Mouse (Mus musculus) stomach, embryonic 15.5 days (tissue): ENCODE measurements at regions not wholly inside any gene's neighbourhood (a gene's known extent, or its start where the extent isn't known, plus 50 kb on each side); places are given as distances from the start of the nearest gene placed in this dataset.

ENCODE experiments used
- ATAC-seq: fragments of 200-750 bp; cut with Nextera tagmentation; 2 replicates; pipeline ENCODE4 v1.8.0; 2017; ENCODE audit warnings: low read depth, moderate number of reproducible peaks, moderate TSS enrichment; ENCODE audit not compliant: insufficient read depth, low FRiP score
- H3K27ac ChIP-seq: fragments of 300-500 bp; sonication (generic); 2 replicates; pipeline ENCODE4 v1.5.1; 2015; ENCODE audit warnings: mild to moderate bottlenecking, inconsistent platforms
- H3K27me3 ChIP-seq: fragments of 300-500 bp; sonication (generic); replicated peaks from 2 replicates; pipeline ENCODE4 v1.6.1; 2015; ENCODE audit warnings: inconsistent platforms
- H3K36me3 ChIP-seq: fragments of 300-500 bp; sonication (generic); 2 replicates; pipeline ENCODE4 v1.6.1; 2015; ENCODE audit warnings: inconsistent platforms
- H3K4me1 ChIP-seq: fragments of 300-500 bp; sonication (generic); 2 replicates; pipeline ENCODE4 v1.6.1; 2015; ENCODE audit warnings: inconsistent platforms
- H3K4me2 ChIP-seq: fragments of 300-500 bp; sonication (generic); 2 replicates; pipeline ENCODE4 v1.6.1; 2015; ENCODE audit warnings: mild to moderate bottlenecking, inconsistent platforms
- H3K4me3 ChIP-seq: fragments of 300-500 bp; sonication (generic); replicated peaks from 2 replicates; pipeline ENCODE4 v1.5.1; 2015; ENCODE audit warnings: inconsistent platforms
- H3K9ac ChIP-seq: fragments of 300-500 bp; sonication (generic); 2 replicates; pipeline ENCODE4 v1.6.1; 2015; ENCODE audit warnings: inconsistent platforms
- H3K9me3 ChIP-seq: fragments of 300-500 bp; sonication (generic); 2 replicates; pipeline ENCODE4 v1.6.1; 2016; ENCODE audit warnings: inconsistent platforms
- WGBS: fragments of 180-500 bp; shearing (Covaris S2); methylation state at CpG from one replicate; pipeline ENCODE4 v1.1.7; 2015; 5-methylcytosine and 5-hydroxymethylcytosine counted together

- no peak for ATAC-seq
- no peaks in the 10 kb centered on the region for H3K27me3 ChIP-seq
- no peak overlapping the region for H3K27ac ChIP-seq
- H3K36me3 ChIP-seq, result no peaks in the 10 kb centered on the region
- H3K9ac ChIP-seq, result no peak overlapping the region
- H3K9me3 ChIP-seq, result no peaks in the 10 kb centered on the region
- H3K4me1 ChIP-seq, result no peaks in the 10 kb centered on the region
- H3K4me2 ChIP-seq, result peak overlapping the region; percentile 62
- 62% methylated on average over 10 of the region's 10 CpGs for WGBS
- H3K4me3 ChIP-seq, result peak overlapping the region; percentile 51; the same call in 1 of the 2 replicates
These were observed 345.7 kb upstream of the Prkcq start for GRCm38 (mm10) chr2:10826134-10826767.

GRCm38 (mm10) chr2:10839976-10840375 lies 331.9 kb upstream of the Prkcq start:
- no peak overlapping the region for H3K9ac ChIP-seq
- no peak overlapping the region for H3K4me2 ChIP-seq
- WGBS, result 38% methylated on average over 5 of the region's 5 CpGs
- H3K27me3 ChIP-seq, result no peaks in the 10 kb centered on the region
- H3K9me3 ChIP-seq, result no peaks in the 10 kb centered on the region
- no peaks in the 10 kb centered on the region for H3K4me1 ChIP-seq
- no peak for ATAC-seq
- no peak overlapping the region for H3K27ac ChIP-seq
- H3K4me3 ChIP-seq, result no peak overlapping the region
- H3K36me3 ChIP-seq, result no peaks in the 10 kb centered on the region

GRCm38 (mm10) chr2:10861654-10862292 lies 310.1 kb upstream of the Prkcq start:
- Histone ChIP-seq H3K27me3 (no peaks in the 10 kb centered on the region), H3K36me3 (no peaks in the 10 kb centered on the region), H3K4me1 (no peaks in the 10 kb centered on the region), H3K27ac (no peak overlapping the region), H3K4me2 (no peak overlapping the region), H3K9me3 (no peaks in the 10 kb centered on the region), H3K4me3 (no peak overlapping the region), H3K9ac (no peak overlapping the region)
- WGBS, result 77% methylated on average over 8 of the region's 8 CpGs
- ATAC-seq, result no peak

- no peaks in the 10 kb centered on the region for H3K9me3 ChIP-seq
- H3K4me3 ChIP-seq, result no peak overlapping the region
- no peak overlapping the region for H3K4me2 ChIP-seq
- no peak overlapping the region for H3K9ac ChIP-seq
- no peaks in the 10 kb centered on the region for H3K27me3 ChIP-seq
- no peaks in the 10 kb centered on the region for H3K36me3 ChIP-seq
- no peak for ATAC-seq
- WGBS, result 84% methylated on average over 2 of the region's 2 CpGs
- no peaks in the 10 kb centered on the region for H3K4me1 ChIP-seq
- H3K27ac ChIP-seq, result no peak overlapping the region
These were observed 307.5 kb upstream of the Prkcq start for GRCm38 (mm10) chr2:10864451-10864850.

GRCm38 (mm10) chr2:10874303-10874702 lies 297.6 kb upstream of the Prkcq start:
- no peaks in the 10 kb centered on the region for H3K36me3 ChIP-seq
- no peak for ATAC-seq
- no peaks in the 10 kb centered on the region for H3K9me3 ChIP-seq
- H3K27ac ChIP-seq, result no peak overlapping the region
- no peaks in the 10 kb centered on the region for H3K4me1 ChIP-seq
- H3K4me3 ChIP-seq, result no peak overlapping the region
- H3K27me3 ChIP-seq, result no peaks in the 10 kb centered on the region
- no peak overlapping the region for H3K9ac ChIP-seq
- no peak overlapping the region for H3K4me2 ChIP-seq
- WGBS, result 78% methylated on average over 4 of the region's 4 CpGs

GRCm38 (mm10) chr2:10901926-10902325 lies 270.0 kb upstream of the Prkcq start:
- no peak overlapping the region for H3K9ac ChIP-seq
- WGBS, result 83% methylated on average over 3 of the region's 3 CpGs
- H3K27ac ChIP-seq, result no peak overlapping the region
- no peak for ATAC-seq
- H3K4me2 ChIP-seq, result no peak overlapping the region
- no peaks in the 10 kb centered on the region for H3K9me3 ChIP-seq
- no peaks in the 10 kb centered on the region for H3K4me1 ChIP-seq
- H3K4me3 ChIP-seq, result no peak overlapping the region
- no peaks in the 10 kb centered on the region for H3K27me3 ChIP-seq
- no peaks in the 10 kb centered on the region for H3K36me3 ChIP-seq

- no peak for ATAC-seq
- H3K9ac ChIP-seq, result no peak overlapping the region
- H3K36me3 ChIP-seq, result no peaks in the 10 kb centered on the region
- H3K27ac ChIP-seq, result no peak overlapping the region
- H3K27me3 ChIP-seq, result no peaks in the 10 kb centered on the region
- no peaks in the 10 kb centered on the region for H3K4me1 ChIP-seq
- no peak overlapping the region for H3K4me3 ChIP-seq
- no peak overlapping the region for H3K4me2 ChIP-seq
- H3K9me3 ChIP-seq, result no peaks in the 10 kb centered on the region
These were observed 252.0 kb upstream of the Prkcq start for GRCm38 (mm10) chr2:10919955-10920354.

GRCm38 (mm10) chr2:10920686-10921485 lies 251.0 kb upstream of the Prkcq start:
- Histone ChIP-seq H3K9ac (no peak overlapping the region), H3K9me3 (no peaks in the 10 kb centered on the region)
- ATAC-seq, result no peak

GRCm38 (mm10) chr2:10921486-10922450 lies 250.1 kb upstream of the Prkcq start:
- WGBS, result 31% methylated on average over 13 of the region's 13 CpGs
- ATAC-seq, result no peak

More at GRCm38 (mm10) chr2:10920686-10921485, 251.0 kb upstream of the Prkcq start:
- WGBS, result 66% methylated on average over 8 of the region's 8 CpGs
- no peaks in the 10 kb centered on the region for H3K27me3 ChIP-seq
- H3K4me3 ChIP-seq, result no peak overlapping the region
- H3K4me2 ChIP-seq, result no peak overlapping the region
- H3K4me1 ChIP-seq, result no peaks in the 10 kb centered on the region
- H3K36me3 ChIP-seq, result no peaks in the 10 kb centered on the region
- H3K27ac ChIP-seq, result no peak overlapping the region

GRCm38 (mm10) chr2:10923984-10924383 lies 247.9 kb upstream of the Prkcq start:
- Histone ChIP-seq H3K4me2 (no peak overlapping the region), H3K27me3 (no peaks in the 10 kb centered on the region), H3K9ac (no peak overlapping the region), H3K4me1 (no peaks in the 10 kb centered on the region), H3K4me3 (no peak overlapping the region), H3K27ac (no peak overlapping the region), H3K9me3 (no peaks in the 10 kb centered on the region), H3K36me3 (no peaks in the 10 kb centered on the region)
- whole genome bisulfite sequencing, result 69% methylated on average over 4 of the region's 4 CpGs
- no peak for ATAC-seq

More at GRCm38 (mm10) chr2:10921486-10922450, 250.1 kb upstream of the Prkcq start:
- H3K9ac ChIP-seq, result no peak overlapping the region
- no peak overlapping the region for H3K4me2 ChIP-seq
- H3K27ac ChIP-seq, result no peak overlapping the region
- no peaks in the 10 kb centered on the region for H3K36me3 ChIP-seq
- no peak overlapping the region for H3K4me3 ChIP-seq
- no peaks in the 10 kb centered on the region for H3K4me1 ChIP-seq
- no peaks in the 10 kb centered on the region for H3K27me3 ChIP-seq
- no peaks in the 10 kb centered on the region for H3K9me3 ChIP-seq

- no peak overlapping the region for H3K9ac ChIP-seq
- ATAC-seq, result no peak
- no peaks in the 10 kb centered on the region for H3K27me3 ChIP-seq
- no peak overlapping the region for H3K4me2 ChIP-seq
- no peak overlapping the region for H3K4me3 ChIP-seq
- H3K27ac ChIP-seq, result no peak overlapping the region
- H3K36me3 ChIP-seq, result no peaks in the 10 kb centered on the region
- H3K9me3 ChIP-seq, result no peaks in the 10 kb centered on the region
- WGBS, result 51% methylated on average over 7 of the region's 7 CpGs
- no peaks in the 10 kb centered on the region for H3K4me1 ChIP-seq
These were observed 246.5 kb upstream of the Prkcq start for GRCm38 (mm10) chr2:10925361-10925760.
